Mouse (Mus musculus) limb, embryonic 15.5 days (tissue): ENCODE measurements around the gene Pkn1. TPM values are rescaled to one million over a fixed set of nuclear protein-coding genes. Genes with fewer than 3 reads are reported as not detected.

Experiments used
- microRNA-seq: library from miRNA; unstranded; fragments of <30 nt; microRNA quantifications from one replicate; pipeline ENCODE4, GENCODE M21; 2016
- polyA plus RNA-seq: library from polyadenylated mRNA; unstranded; fragments of >200 nt; fragmentation: Nextera tagmentation; extraction: Ambion mirVana; gene quantifications from 2 replicates; pipeline ENCODE4 v1.2.1, GENCODE M21; 2015

Gene Pkn1
- polyA plus RNA-seq, 1 experiment from 2014 or later = 20.0 TPM

Small RNA genes within 50 kb of the gene (microRNA-seq; reads per million reads assigned to microRNA genes)
- not detected for gene Mir1668

Other genes starting within 250 kb of the Pkn1 start
- 96.1 and 112 TPM in 2 replicates for gene Scoc, start 240.8 kb downstream of the Pkn1 start, polyA plus RNA-seq
- gene Olfr370, start 163.4 kb downstream of the Pkn1 start, polyA plus RNA-seq = not detected in 2 replicates
- 253 and 288 TPM in 2 replicates for gene Ndufb7, start 132.5 kb downstream of the Pkn1 start, polyA plus RNA-seq
- gene Tecr, start 91.2 kb downstream of the Pkn1 start, polyA plus RNA-seq = 544 and 583 TPM in 2 replicates
- 78.5 and 79.1 TPM in 2 replicates for gene Dnajb1, start 91.0 kb downstream of the Pkn1 start, polyA plus RNA-seq
- gene Gipc1, start 46.5 kb downstream of the Pkn1 start, polyA plus RNA-seq = 182 and 187 TPM in 2 replicates
- 0.95 and 1.1 TPM in 2 replicates for gene Ptger1, start 32.5 kb downstream of the Pkn1 start, polyA plus RNA-seq
- 126 and 127 TPM in 2 replicates for gene Ddx39, start 16.0 kb upstream of the Pkn1 start, polyA plus RNA-seq
- 46.1 and 52.6 TPM in 2 replicates for gene Adgre5, start 42.1 kb upstream of the Pkn1 start, polyA plus RNA-seq
- 17.2 and 23.5 TPM in 2 replicates for gene Adgrl1, start 200.9 kb upstream of the Pkn1 start, polyA plus RNA-seq